Mouse (Mus musculus) bone marrow macrophage, adult 2 months (primary cell): ENCODE results near the gene Clcn3.

Experiments used
- CTCF ChIP-seq: IDR thresholded peaks from 2 replicates; pipeline ENCODE4 v1.5.1; 2012; ENCODE audit warnings: low read depth, mild to moderate bottlenecking, low read length, moderate library complexity
- POLR2A ChIP-seq: IDR thresholded peaks from 2 replicates; pipeline ENCODE4 v1.6.1; 2012; ENCODE audit warnings: mild to moderate bottlenecking, low read depth, low read length, borderline replicate concordance

DNA sequence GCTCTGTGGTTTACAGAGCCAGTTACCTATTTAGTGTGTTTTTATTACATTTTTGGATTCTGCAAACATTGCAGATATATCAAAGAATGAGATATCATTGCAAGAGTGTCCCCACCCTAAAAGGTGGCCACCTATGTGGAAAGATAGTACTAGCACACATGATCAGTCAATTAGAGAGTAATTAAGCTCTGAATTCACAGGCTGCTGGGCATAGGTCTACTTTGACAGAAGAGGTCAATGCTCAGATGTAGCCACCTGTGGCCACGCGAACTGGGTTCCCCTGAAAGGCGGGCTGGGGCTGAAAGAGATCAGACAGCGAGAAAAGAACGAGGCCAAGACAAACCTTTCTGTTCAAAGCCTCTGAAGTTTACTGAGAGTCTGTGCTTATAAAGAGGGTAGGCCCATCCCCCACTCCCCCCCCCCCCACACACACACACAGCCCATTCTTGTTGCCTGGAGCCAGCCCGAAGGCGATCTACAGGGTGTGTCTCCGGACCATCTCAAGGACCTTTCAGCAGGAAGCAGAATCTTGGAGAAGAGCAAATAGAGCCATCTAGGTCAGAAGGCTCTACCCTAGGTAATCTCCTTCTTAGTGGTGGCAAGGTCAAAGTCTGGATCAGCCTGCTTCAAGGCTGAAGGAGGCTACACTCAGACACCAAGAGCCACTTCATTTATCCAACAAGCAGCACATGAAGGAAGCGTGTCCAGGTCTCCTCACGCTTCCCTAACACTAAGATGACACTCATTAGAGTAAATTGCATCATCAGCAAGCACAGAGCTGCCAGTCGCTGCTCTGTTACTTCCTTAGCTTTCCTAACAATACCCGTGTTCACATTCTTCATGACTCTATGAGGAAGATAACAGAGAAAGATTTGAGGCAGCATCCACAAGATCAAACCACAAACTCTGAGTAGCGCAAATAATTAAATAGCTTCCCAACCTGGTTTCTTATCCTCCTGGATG lies 112.6 kb downstream of the Clcn3 start:
- TF ChIP-seq CTCF: no peak
- no peak for TF ChIP-seq POLR2A
